Mouse (Mus musculus) retina, embryonic 14.5 days (tissue): ENCODE measurements around the gene Chn1.
A peak's percentile ranks its signal among the peaks of the same experiment; 100 is the strongest.

ENCODE experiments used
- DNase-seq: peaks from one replicate; pipeline ENCODE4 v3.0.0-alpha.2; 2015; ENCODE audit warnings: low spot score

Gene Chn1

DNA sequence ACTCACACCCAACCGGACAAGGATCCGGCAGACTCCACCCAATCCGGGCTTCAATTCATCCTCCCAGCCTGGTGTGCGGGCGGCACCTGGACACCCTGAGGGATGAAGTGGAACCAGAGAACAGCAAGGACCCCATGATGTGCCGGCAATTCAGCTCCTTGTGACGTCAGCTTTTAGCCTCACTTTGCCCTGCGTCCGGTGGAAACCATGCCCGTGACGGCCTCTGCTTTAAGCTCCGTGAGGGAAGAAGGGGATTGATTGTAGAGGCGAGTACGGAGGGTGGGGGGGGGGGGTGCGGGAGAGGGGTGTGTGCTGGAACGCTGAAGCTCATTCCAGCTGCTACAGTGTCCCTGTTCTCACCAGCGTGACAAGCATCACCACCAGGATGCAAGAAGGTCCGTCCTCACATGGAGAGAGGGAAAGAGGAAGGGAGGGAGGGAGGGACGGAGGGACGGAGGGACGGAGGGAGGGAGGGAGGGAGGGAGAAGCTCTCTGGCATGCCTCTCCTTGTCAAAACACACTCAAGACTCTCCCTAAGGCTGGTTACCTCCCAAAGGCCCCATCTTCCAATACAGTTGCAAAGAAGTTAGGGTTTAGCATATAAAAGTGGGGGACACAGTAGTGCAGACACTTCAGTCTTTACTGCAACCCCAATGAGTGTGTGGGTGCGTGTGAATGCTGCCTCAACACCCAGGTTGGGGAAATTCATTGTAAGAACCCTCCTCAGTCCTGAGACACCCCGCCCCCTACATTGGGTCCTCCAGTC, 214.1 kb downstream of the Chn1 start:
- DNase-seq = peak; percentile 53
